Mouse (Mus musculus) stomach, embryonic 16.5 days (tissue): Measurements from ENCODE around the gene Ulk3. TPM values are rescaled to one million over a fixed set of nuclear protein-coding genes. Genes with fewer than 3 reads are reported as not detected.

Experiments
- ATAC-seq: fragments of 200-750 bp; cut with Nextera tagmentation; 2 replicates; pipeline ENCODE4 v1.8.0; 2017; ENCODE audit warnings: moderate number of reproducible peaks, moderate TSS enrichment; ENCODE audit not compliant: insufficient read depth, low FRiP score
- H3K27ac ChIP-seq: fragments of 300-500 bp; sonication (generic); 2 replicates; pipeline ENCODE4 v1.5.1; 2014; ENCODE audit warnings: low read length
- H3K27me3 ChIP-seq: fragments of 300-500 bp; sonication (generic); 2 replicates; pipeline ENCODE4 v1.6.1; 2014; ENCODE audit warnings: low read length, control low read depth, mixed read lengths; ENCODE audit not compliant: control insufficient read depth, insufficient read depth
- H3K36me3 ChIP-seq: fragments of 300-500 bp; sonication (generic); 2 replicates; pipeline ENCODE4 v1.6.1; 2014; ENCODE audit warnings: low read length; ENCODE audit not compliant: control insufficient read depth, insufficient read depth
- H3K4me1 ChIP-seq: fragments of 300-500 bp; sonication (generic); 2 replicates; pipeline ENCODE4 v1.6.1; 2014; ENCODE audit warnings: low read length, control low read depth, mixed read lengths; ENCODE audit not compliant: control insufficient read depth, insufficient read depth
- H3K4me2 ChIP-seq: fragments of 300-500 bp; sonication (generic); 2 replicates; pipeline ENCODE4 v1.6.1; 2014; ENCODE audit warnings: low read depth, low read length, mixed read lengths
- H3K4me3 ChIP-seq: fragments of 300-500 bp; sonication (generic); replicated peaks from 2 replicates; pipeline ENCODE4 v1.5.1; 2014; ENCODE audit warnings: mild to moderate bottlenecking, low read length
- H3K9ac ChIP-seq: fragments of 300-500 bp; sonication (generic); 2 replicates; pipeline ENCODE4 v1.6.1; 2014; ENCODE audit warnings: low read length
- H3K9me3 ChIP-seq: fragments of 300-500 bp; sonication (generic); replicated peaks from 2 replicates; pipeline ENCODE4 v1.6.1; 2016; ENCODE audit warnings: low read length, control low read depth; ENCODE audit not compliant: control insufficient read depth
- WGBS: fragments of 180-500 bp; shearing (Covaris S2); extraction: QIAGEN DNeasy Blood & Tissue Kit; methylation state at CpG from one replicate; pipeline ENCODE4 v1.1.7; 2014; 5-methylcytosine and 5-hydroxymethylcytosine counted together
- polyA plus RNA-seq: library from polyadenylated mRNA; unstranded; fragments of >200 nt; fragmentation: Nextera tagmentation; extraction: Ambion mirVana; gene quantifications from 2 replicates; pipeline ENCODE4 v1.2.1, GENCODE M21; 2015

Gene Ulk3
- polyA plus RNA-seq, 1 experiment from 2014 or later, result 22.3 TPM

- Histone ChIP-seq H3K9ac (peak overlapping the region; percentile 55), H3K4me2 (peak overlapping the region; percentile 84), H3K36me3 (no peaks in the 10 kb centered on the region), H3K27ac (peak overlapping the region; percentile 94), H3K4me1 (peaks cover 46% of the 10 kb centered on the region), H3K9me3 (no peaks in the 10 kb centered on the region), H3K4me3 (peak overlapping the region; percentile 66), H3K27me3 (no peaks in the 10 kb centered on the region)
- 32% methylated on average over 4 of the region's 4 CpGs for WGBS
- ATAC-seq, result peak; percentile 68; the same call in 1 of the 2 replicates
Observed at GRCm38 (mm10) chr9:57562896-57563372, 26.3 kb upstream of the Ulk3 start.

DNA sequence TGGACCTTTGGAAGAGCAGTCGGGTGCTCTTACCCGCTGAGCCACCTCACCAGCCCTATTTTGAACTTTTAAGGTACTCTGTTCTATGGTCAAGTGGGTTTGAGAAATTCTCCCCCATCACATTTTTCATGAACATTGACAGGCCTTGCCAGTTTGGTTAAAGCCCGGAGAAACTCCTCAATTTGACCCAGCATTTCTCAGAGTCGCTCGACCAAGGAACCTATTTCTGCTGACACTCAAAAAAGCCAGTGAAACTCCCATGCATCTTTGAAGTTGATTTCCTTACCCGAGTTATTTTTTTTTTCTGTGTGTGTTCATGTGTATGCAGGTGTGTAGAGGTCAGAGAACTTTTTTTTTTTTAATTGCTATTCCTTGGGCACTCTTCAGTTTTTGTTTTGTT, 24.6 kb upstream of the Ulk3 start:
- Histone ChIP-seq H3K4me2 (no peak overlapping the region), H3K36me3 (no peaks in the 10 kb centered on the region), H3K9me3 (no peaks in the 10 kb centered on the region), H3K27ac (no peak overlapping the region), H3K27me3 (no peaks in the 10 kb centered on the region), H3K4me3 (no peak overlapping the region), H3K9ac (no peak overlapping the region), H3K4me1 (peaks cover 46% of the 10 kb centered on the region)
- no peak for ATAC-seq
- 82% methylated on average over 6 of the region's 6 CpGs for WGBS

GRCm38 (mm10) chr9:57565741-57566221, 23.5 kb upstream of the Ulk3 start:
- Histone ChIP-seq H3K4me1 (peaks cover 42% of the 10 kb centered on the region), H3K27ac (peak overlapping the region; percentile 46), H3K4me3 (no peak overlapping the region), H3K9ac (peak overlapping the region; percentile 24), H3K4me2 (no peak overlapping the region; the same call in 1 of the 2 replicates), H3K27me3 (no peaks in the 10 kb centered on the region), H3K9me3 (no peaks in the 10 kb centered on the region), H3K36me3 (no peaks in the 10 kb centered on the region)
- no peak for ATAC-seq
- WGBS, result 25% methylated on average over 10 of the region's 10 CpGs

- no peak overlapping the region for H3K9ac ChIP-seq
- no peak; the same call in 1 of the 2 replicates for ATAC-seq
- no peaks in the 10 kb centered on the region for H3K9me3 ChIP-seq
- H3K4me3 ChIP-seq, result no peak overlapping the region
- H3K27ac ChIP-seq, result no peak overlapping the region
- peaks cover 35% of the 10 kb centered on the region for H3K4me1 ChIP-seq
- 48% methylated on average over 8 of the region's 8 CpGs for WGBS
- no peaks in the 10 kb centered on the region for H3K36me3 ChIP-seq
- no peaks in the 10 kb centered on the region for H3K27me3 ChIP-seq
- H3K4me2 ChIP-seq, result no peak overlapping the region
Observed at GRCm38 (mm10) chr9:57566846-57567245, 22.4 kb upstream of the Ulk3 start.

- H3K27ac ChIP-seq, result no peak overlapping the region; the same call in 1 of the 2 replicates
- H3K4me2 ChIP-seq, result no peak overlapping the region
- no peaks in the 10 kb centered on the region for H3K9me3 ChIP-seq
- no peak for ATAC-seq
- H3K36me3 ChIP-seq, result no peaks in the 10 kb centered on the region
- no peaks in the 10 kb centered on the region for H3K27me3 ChIP-seq
- H3K4me1 ChIP-seq, result peaks cover 20% of the 10 kb centered on the region
- H3K4me3 ChIP-seq, result no peak overlapping the region
- H3K9ac ChIP-seq, result no peak overlapping the region
- WGBS, result 93% methylated on average over 6 of the region's 6 CpGs
Observed at GRCm38 (mm10) chr9:57568500-57568899, 20.8 kb upstream of the Ulk3 start.

DNA sequence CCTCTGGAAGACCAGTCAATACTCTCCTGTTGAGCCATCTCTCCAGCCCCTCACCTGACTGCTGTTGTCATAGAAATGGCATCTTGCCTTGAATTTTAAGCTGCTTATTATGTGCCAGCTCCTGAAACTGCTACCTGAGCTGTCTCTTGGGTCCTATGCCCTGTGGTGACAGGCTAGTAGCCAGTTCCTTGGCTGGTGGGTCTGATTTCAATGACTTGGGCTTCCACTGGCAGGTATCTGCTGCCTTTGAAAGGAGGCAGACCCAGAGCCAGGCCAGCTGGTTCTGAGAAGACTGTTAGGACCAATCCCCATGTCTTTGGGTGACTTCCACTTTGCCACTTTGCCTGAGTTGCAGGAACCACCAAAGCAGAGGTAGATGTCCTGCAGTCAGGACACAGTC, 14.9 kb upstream of the Ulk3 start:
- no peaks in the 10 kb centered on the region for H3K4me1 ChIP-seq
- H3K36me3 ChIP-seq, result no peaks in the 10 kb centered on the region
- no peaks in the 10 kb centered on the region for H3K27me3 ChIP-seq
- no peak overlapping the region for H3K4me3 ChIP-seq
- H3K9me3 ChIP-seq, result no peaks in the 10 kb centered on the region
- H3K9ac ChIP-seq, result no peak overlapping the region
- H3K27ac ChIP-seq, result no peak overlapping the region
- ATAC-seq, result no peak
- H3K4me2 ChIP-seq, result no peak overlapping the region

DNA sequence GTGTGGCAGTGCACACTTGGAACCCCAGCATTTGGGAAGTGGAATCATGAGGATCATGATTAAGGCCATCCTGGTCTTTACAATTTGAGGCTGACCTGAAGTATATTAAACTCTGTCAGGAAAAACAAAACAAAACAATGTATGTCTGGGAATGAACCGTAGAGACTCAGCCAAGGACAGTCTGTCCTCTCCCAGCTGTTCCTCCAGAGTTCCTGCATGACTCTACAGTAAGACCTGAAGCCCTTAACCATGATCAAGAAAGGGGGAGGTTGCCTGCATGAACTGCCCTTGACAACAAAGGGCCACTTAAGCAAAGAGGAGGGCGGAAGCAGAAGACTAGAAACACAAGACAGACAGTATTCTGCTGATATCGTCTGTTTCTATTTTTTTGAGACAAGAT, 13.7 kb upstream of the Ulk3 start:
- H3K27me3 ChIP-seq, result no peaks in the 10 kb centered on the region
- WGBS, result 70% methylated on average over 3 of the region's 3 CpGs
- H3K4me2 ChIP-seq, result no peak overlapping the region
- H3K4me1 ChIP-seq, result no peaks in the 10 kb centered on the region
- no peak overlapping the region for H3K27ac ChIP-seq
- no peaks in the 10 kb centered on the region for H3K36me3 ChIP-seq
- H3K9me3 ChIP-seq, result no peaks in the 10 kb centered on the region
- no peak for ATAC-seq
- H3K4me3 ChIP-seq, result no peak overlapping the region
- no peak overlapping the region for H3K9ac ChIP-seq

GRCm38 (mm10) chr9:57577144-57577849, 12.0 kb upstream of the Ulk3 start:
- Histone ChIP-seq H3K4me1 (no peaks in the 10 kb centered on the region), H3K9me3 (no peaks in the 10 kb centered on the region), H3K27me3 (no peaks in the 10 kb centered on the region), H3K36me3 (0 out of 2 replicates have a peak, but pooled peaks cover 1% of the 10 kb centered on the region), H3K4me3 (no peak overlapping the region), H3K27ac (no peak overlapping the region), H3K9ac (no peak overlapping the region), H3K4me2 (no peak overlapping the region)
- 80% methylated on average over 6 of the region's 6 CpGs for WGBS
- no peak; the same call in 1 of the 2 replicates for ATAC-seq

- Histone ChIP-seq H3K9me3 (no peaks in the 10 kb centered on the region), H3K36me3 (0 out of 2 replicates have a peak, but pooled peaks cover 7% of the 10 kb centered on the region), H3K27ac (no peak overlapping the region), H3K4me2 (no peak overlapping the region), H3K4me3 (no peak overlapping the region), H3K9ac (no peak overlapping the region), H3K27me3 (no peaks in the 10 kb centered on the region), H3K4me1 (peaks cover 5% of the 10 kb centered on the region)
- WGBS, result 88% methylated on average over 3 of the region's 3 CpGs
- ATAC-seq, result no peak
Observed at GRCm38 (mm10) chr9:57584991-57585390, 4.3 kb upstream of the Ulk3 start.
